Mouse (Mus musculus): ENCODE results near the gene Evi5l. TPM values are rescaled to one million over a fixed set of nuclear protein-coding genes. Genes with fewer than 3 reads are reported as not detected.

Gene Evi5l
- polyA plus RNA-seq (2012; rRNA removed) = 10.3 and 13.7 TPM in 2 replicates

GRCm38 (mm10) chr8:4165852-4166751, at the start of gene Evi5l:
TSS of gene Evi5l (plus strand) at chr8:4166567.

GRCm38 (mm10) chr8:4133798-4134197, 32.6 kb upstream of the Evi5l start, which contains the start of gene Cd209g:
TSS of gene Cd209g (plus strand) at chr8:4134098.

GRCm38 (mm10) chr8:4216791-4217621, 50.6 kb downstream of the Evi5l start, which contains the start of gene Prr36:
TSS of gene Prr36 (minus strand) at chr8:4217459.

DNA sequence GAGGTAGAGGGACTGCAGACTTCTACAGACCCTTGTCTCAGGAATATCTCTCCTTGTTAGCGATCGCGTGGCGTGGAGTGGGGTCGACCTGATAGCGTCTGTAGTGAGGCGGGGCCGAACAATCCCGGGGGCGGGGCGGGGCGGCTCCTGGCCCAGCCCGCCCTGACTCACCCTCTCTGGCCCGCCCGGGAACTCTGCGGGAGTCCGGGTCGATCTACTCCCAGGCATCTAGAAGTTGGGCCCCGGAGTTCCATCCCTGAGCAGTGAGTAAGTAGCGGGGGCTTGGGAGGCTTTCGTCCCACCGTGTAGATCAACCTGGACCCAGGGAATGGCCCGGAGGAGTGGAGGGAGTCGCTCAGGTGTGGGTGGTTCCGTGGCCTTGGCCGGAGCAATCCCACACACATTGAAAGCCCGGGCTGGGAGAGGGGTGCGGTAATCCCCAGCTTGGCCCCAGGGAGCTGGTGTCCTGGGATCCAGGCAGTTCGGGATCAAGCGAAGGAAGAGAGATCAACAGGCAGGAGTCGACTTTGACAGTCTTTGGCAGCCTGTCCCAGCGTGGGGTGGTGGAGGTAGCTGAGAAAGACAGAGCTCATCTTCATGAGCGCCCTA, 60.5 kb downstream of the Evi5l start, which contains the start of gene Lrrc8e:
Lrrc8e (plus strand) TSS at position 89 of the 609 bp plus-strand sequence.

DNA sequence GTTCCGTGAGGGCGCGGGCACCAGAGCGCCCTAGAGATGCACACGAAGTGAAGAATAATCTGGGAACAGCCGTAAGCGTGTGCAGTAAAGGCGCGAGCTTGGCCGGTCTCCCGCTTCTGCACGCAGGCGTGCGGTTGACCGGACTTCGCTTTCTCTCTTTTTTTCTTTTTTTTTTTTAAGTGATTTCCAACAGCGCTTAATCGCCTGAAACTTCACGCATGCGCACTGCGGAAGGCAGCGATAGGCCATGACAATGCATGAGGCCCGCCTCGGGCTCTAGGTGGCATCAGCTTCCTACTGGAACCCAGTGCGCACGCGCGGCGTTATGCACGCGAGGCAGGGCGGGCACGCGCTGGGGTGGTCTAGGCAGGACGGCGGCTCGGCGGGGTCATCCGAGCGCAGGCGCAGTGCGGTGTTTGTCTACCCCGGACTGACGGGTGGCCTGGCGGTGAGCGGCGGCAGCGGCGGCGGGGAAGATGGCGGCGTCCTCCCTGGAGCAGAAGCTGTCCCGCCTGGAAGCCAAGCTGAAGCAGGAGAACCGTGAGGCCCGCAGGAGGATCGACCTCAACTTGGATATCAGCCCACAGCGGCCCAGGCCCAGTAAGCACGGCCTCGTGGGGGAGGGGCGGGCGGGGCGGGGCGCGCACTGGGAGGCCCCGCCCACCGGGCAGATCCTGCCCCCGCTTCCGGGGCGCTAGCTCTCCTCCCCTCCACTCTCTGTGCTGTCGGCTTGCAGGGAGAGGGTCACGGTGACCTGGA, 72.2 kb downstream of the Evi5l start, which contains the start of the genes Map2k7 and Gm49320:
Map2k7 (plus strand) TSS at position 307 of the 759 bp plus-strand sequence.
Gm49320 (plus strand) TSS at position 432 of the 759 bp plus-strand sequence.

DNA sequence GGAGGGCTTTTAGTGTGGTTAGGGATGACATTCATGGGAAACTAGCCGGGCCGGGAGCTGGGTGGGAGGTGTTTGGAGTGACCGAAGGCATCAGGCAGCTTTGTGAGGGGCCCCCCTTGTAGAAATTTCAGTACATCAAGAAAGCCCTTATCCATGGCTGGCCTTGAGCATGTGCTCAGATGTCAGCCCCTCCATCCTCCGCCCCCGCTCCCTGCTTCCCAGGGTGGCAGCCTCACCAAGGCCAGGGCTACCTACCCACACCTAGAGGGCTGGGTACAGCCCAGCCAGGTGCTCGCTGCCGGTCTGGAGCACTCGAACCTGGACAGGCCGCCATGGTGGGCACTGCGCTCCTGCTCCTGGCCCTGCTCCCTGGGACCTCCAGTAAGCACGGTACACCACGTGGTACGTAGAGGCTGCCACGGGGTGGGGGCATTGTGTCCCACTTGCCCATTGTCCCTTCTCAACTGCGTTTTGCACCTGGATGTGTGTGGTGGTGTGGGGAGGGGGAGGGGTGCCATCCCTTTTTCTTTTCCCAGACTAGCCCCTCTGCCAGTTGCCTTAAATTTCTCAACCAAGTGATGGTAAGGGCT, 81.7 kb downstream of the Evi5l start, which contains the start of gene Tgfbr3l:
Tgfbr3l (plus strand) TSS at position 264 of the 590 bp plus-strand sequence.

GRCm38 (mm10) chr8:4252934-4253841, 86.8 kb downstream of the Evi5l start, which contains the start of gene Snapc2:
TSS of gene Snapc2 (plus strand) at chr8:4253080.

GRCm38 (mm10) chr8:4259125-4259804, 92.9 kb downstream of the Evi5l start, which contains the start of gene Ctxn1:
TSS of gene Ctxn1 (minus strand) at chr8:4259274.

Other genes starting within 250 kb of the Evi5l start
- 0.10 TPM in 1 of 2 replicates, not detected in the other for gene Cd209b, start 239.7 kb upstream of the Evi5l start, polyA plus RNA-seq (2012; rRNA removed)
- gene Cd209c, start 211.8 kb upstream of the Evi5l start, polyA plus RNA-seq (2012; rRNA removed) = 0.05 TPM in 1 of 2 replicates, not detected in the other
- gene Cd209f, start 60.7 kb upstream of the Evi5l start, polyA plus RNA-seq (2012; rRNA removed) = 0.55 and 1.5 TPM in 2 replicates
- 0.98 and 1.9 TPM in 2 replicates for gene Cd209g, start 32.5 kb upstream of the Evi5l start, polyA plus RNA-seq (2012; rRNA removed)
- 0.11 and 0.15 TPM in 2 replicates for gene Prr36, start 50.9 kb downstream of the Evi5l start, polyA plus RNA-seq (2012; rRNA removed)
- gene Lrrc8e, start 60.3 kb downstream of the Evi5l start, polyA plus RNA-seq (2012; rRNA removed) = 3.1 and 3.7 TPM in 2 replicates
- 12.0 and 20.2 TPM in 2 replicates for gene Map2k7, start 72.2 kb downstream of the Evi5l start, polyA plus RNA-seq (2012; rRNA removed)
- 0.19 and 0.23 TPM in 2 replicates for gene Gm49320, start 72.3 kb downstream of the Evi5l start, polyA plus RNA-seq (2012; rRNA removed)
- gene Tgfbr3l, start 81.6 kb downstream of the Evi5l start, polyA plus RNA-seq (2012; rRNA removed) = 16.4 and 57.9 TPM in 2 replicates
- 19.8 and 20.6 TPM in 2 replicates for gene Snapc2, start 86.5 kb downstream of the Evi5l start, polyA plus RNA-seq (2012; rRNA removed)
- 36.1 and 38.4 TPM in 2 replicates for gene Ctxn1, start 92.7 kb downstream of the Evi5l start, polyA plus RNA-seq (2012; rRNA removed)
- gene Timm44, start 109.3 kb downstream of the Evi5l start, polyA plus RNA-seq (2012; rRNA removed) = 28.6 and 30.3 TPM in 2 replicates
- 0.12 and 0.84 TPM in 2 replicates for gene Ccl25, start 158.6 kb downstream of the Evi5l start, polyA plus RNA-seq (2012; rRNA removed)
- gene Elavl1, start 158.8 kb downstream of the Evi5l start, polyA plus RNA-seq (2012; rRNA removed) = 11.2 and 12.1 TPM in 2 replicates